Mouse (Mus musculus): Measurements from ENCODE around the gene Ckmt1.
"Not testable (repeated sequence)": the region's sequence is repeated elsewhere in the genome, so short reads cannot be mapped to it uniquely, and the experiment has no call there.

GRCm38 (mm10) chr2:121386961-121387575 is 29.6 kb downstream of the Ckmt1 start, which contains the start of gene Strc:
- not testable (repeated sequence) for TF ChIP-seq CTCF (conservative IDR thresholded peaks at IDR 0.05; ENCODE audit: insufficient read depth, insufficient read length, low read depth, low read length); POLR2A (IDR thresholded peaks at IDR 0.05; ENCODE audit: low read depth, low read length)
